Mouse (Mus musculus): Measurements from ENCODE around the gene Degs1.

GRCm38 (mm10) chr1:182227141-182227963 is 55.3 kb downstream of the Degs1 start:
- no peak for TF ChIP-seq CTCF (IDR thresholded peaks at IDR 0.05; ENCODE audit: extremely low read depth, insufficient read depth, insufficient read length, insufficient replicate concordance)
- TF ChIP-seq POLR2A (IDR thresholded peaks at IDR 0.05; ENCODE audit: low read depth, low read length) = no peak

All from spleen, adult 2 months (tissue).